Mouse (Mus musculus) embryonic facial prominence, embryonic 14.5 days (tissue): Measurements from ENCODE around the gene Spns3. TPM values are rescaled to one million over a fixed set of nuclear protein-coding genes. Genes with fewer than 3 reads are reported as not detected.

Experiments used
- ATAC-seq: fragments of 200-750 bp; cut with Nextera tagmentation; 2 replicates; pipeline ENCODE4 v1.8.0; 2017; ENCODE audit warnings: low read depth, moderate number of reproducible peaks, moderate TSS enrichment
- DNase-seq: peaks from one replicate; pipeline ENCODE4 v3.0.0-alpha.2; 2015; ENCODE audit warnings: low spot score
- H3K27ac ChIP-seq: fragments of 300-500 bp; sonication (generic); replicated peaks from 2 replicates; pipeline ENCODE4 v1.5.1; 2014; ENCODE audit warnings: low read depth, mild to moderate bottlenecking, low read length, moderate library complexity
- H3K27me3 ChIP-seq: fragments of 300-500 bp; sonication (generic); replicated peaks from 2 replicates; pipeline ENCODE4 v1.6.1; 2014; ENCODE audit warnings: low read length; ENCODE audit not compliant: control insufficient read depth, insufficient read depth
- H3K36me3 ChIP-seq: fragments of 300-500 bp; sonication (generic); 2 replicates; pipeline ENCODE4 v1.6.1; 2014; ENCODE audit warnings: low read length, mixed read lengths; ENCODE audit not compliant: control insufficient read depth, insufficient read depth
- H3K4me1 ChIP-seq: fragments of 300-500 bp; sonication (generic); 2 replicates; pipeline ENCODE4 v1.6.1; 2014; ENCODE audit warnings: antibody characterized with exemption, low read length; ENCODE audit not compliant: control insufficient read depth, insufficient read depth
- H3K4me2 ChIP-seq: fragments of 300-500 bp; sonication (generic); 2 replicates; pipeline ENCODE4 v1.6.1; 2014; ENCODE audit warnings: low read depth, mild to moderate bottlenecking, low read length, moderate library complexity, mixed read lengths
- H3K4me3 ChIP-seq: fragments of 300-500 bp; sonication (generic); 2 replicates; pipeline ENCODE4 v1.5.1; 2014; ENCODE audit warnings: low read depth, mild to moderate bottlenecking, low read length
- H3K9ac ChIP-seq: fragments of 300-500 bp; sonication (generic); 2 replicates; pipeline ENCODE4 v1.6.1; 2014; ENCODE audit warnings: low read depth, mild to moderate bottlenecking, low read length, moderate library complexity, mixed read lengths
- H3K9me3 ChIP-seq: fragments of 300-500 bp; sonication (generic); 2 replicates; pipeline ENCODE4 v1.6.1; 2016; ENCODE audit warnings: low read length; ENCODE audit not compliant: control insufficient read depth
- WGBS: fragments of 180-500 bp; shearing (Covaris S2); extraction: QIAGEN DNeasy Blood & Tissue Kit; methylation state at CpG from one replicate; pipeline ENCODE4 v1.1.7; 2014; 5-methylcytosine and 5-hydroxymethylcytosine counted together
- polyA plus RNA-seq: library from polyadenylated mRNA; unstranded; fragments of >200 nt; fragmentation: Nextera tagmentation; extraction: Ambion mirVana; gene quantifications from 2 replicates; pipeline ENCODE4 v1.2.1, GENCODE M21; 2014

The Spns3 gene
- polyA plus RNA-seq, 1 experiment from 2014 or later = 0.54 TPM

- H3K27ac ChIP-seq = no peak overlapping the region
- 55% methylated on average over 3 of the region's 3 CpGs for WGBS
- H3K36me3 ChIP-seq = no peaks in the 10 kb centered on the region
- no peak overlapping the region for H3K4me2 ChIP-seq
- no peaks in the 10 kb centered on the region for H3K9me3 ChIP-seq
- no peak overlapping the region for H3K4me3 ChIP-seq
- H3K4me1 ChIP-seq = no peaks in the 10 kb centered on the region
- no peak overlapping the region for H3K9ac ChIP-seq
- DNase-seq (no peak), ATAC-seq (no peak)
- H3K27me3 ChIP-seq = no peaks in the 10 kb centered on the region
These were observed 35.3 kb downstream of the Spns3 start for GRCm38 (mm10) chr11:72514967-72515366.

DNA sequence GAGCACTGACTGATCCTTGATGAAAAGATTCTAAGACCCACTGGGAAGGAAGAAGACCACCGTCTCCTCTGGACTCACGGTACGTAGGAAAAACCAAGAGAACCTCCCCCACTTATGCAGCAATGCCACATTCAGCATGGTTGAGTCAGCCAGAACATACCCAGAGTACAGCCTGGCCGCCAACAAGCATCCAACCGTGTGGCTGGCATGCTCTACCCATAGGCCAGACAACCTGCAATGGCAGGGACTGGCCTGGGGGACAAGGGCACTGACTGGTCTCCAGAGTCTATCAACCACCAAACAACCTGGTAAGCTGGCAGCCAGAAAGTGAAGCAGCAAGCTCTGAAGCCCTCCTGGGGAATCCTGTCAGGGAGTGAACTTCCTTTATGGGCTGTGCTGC is 41.7 kb downstream of the Spns3 start:
- H3K4me3 ChIP-seq = no peak overlapping the region
- WGBS = 88% methylated on average over 5 of the region's 5 CpGs
- no peaks in the 10 kb centered on the region for H3K4me1 ChIP-seq
- no peaks in the 10 kb centered on the region for H3K9me3 ChIP-seq
- DNase-seq (no peak), ATAC-seq (no peak)
- no peaks in the 10 kb centered on the region for H3K36me3 ChIP-seq
- no peak overlapping the region for H3K27ac ChIP-seq
- no peaks in the 10 kb centered on the region for H3K27me3 ChIP-seq
- H3K9ac ChIP-seq = no peak overlapping the region
- H3K4me2 ChIP-seq = no peak overlapping the region

DNA sequence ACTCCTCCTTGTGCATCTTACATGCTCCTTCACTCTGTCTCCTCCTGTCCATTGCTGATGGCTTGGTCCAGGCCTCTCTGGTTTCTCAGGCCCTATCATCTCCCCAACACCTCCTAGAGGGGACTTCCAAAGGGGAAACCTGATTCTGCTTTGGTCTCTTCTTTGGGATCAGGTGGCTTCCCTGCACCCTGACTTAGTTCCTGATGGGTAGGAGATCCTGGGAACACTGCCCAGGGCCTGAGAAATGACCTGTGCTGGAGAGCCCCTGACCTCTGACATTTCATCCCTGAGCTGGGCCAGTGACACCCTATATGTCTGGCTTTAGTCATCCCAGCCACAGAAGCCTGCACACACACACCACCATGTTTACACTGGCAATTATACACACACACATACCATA is 42.7 kb downstream of the Spns3 start:
- no peaks in the 10 kb centered on the region for H3K27me3 ChIP-seq
- no peak for ATAC-seq
- peaks cover 6% of the 10 kb centered on the region; the same call in 1 of the 2 replicates for H3K4me1 ChIP-seq
- no peak overlapping the region for H3K9ac ChIP-seq
- H3K4me3 ChIP-seq = no peak overlapping the region
- no peak for DNase-seq
- no peaks in the 10 kb centered on the region for H3K36me3 ChIP-seq
- H3K4me2 ChIP-seq = no peak overlapping the region
- H3K9me3 ChIP-seq = no peaks in the 10 kb centered on the region
- no peak overlapping the region for H3K27ac ChIP-seq

GRCm38 (mm10) chr11:72504016-72504797 is 46.1 kb downstream of the Spns3 start:
- no peaks in the 10 kb centered on the region for H3K27me3 ChIP-seq
- DNase-seq = no peak
- H3K4me2 ChIP-seq = no peak overlapping the region
- H3K4me1 ChIP-seq = peaks cover 14% of the 10 kb centered on the region; the same call in 1 of the 2 replicates
- H3K9me3 ChIP-seq = no peaks in the 10 kb centered on the region
- H3K27ac ChIP-seq = no peak overlapping the region
- ATAC-seq = no peak
- H3K4me3 ChIP-seq = no peak overlapping the region
- H3K9ac ChIP-seq = no peak overlapping the region
- H3K36me3 ChIP-seq = no peaks in the 10 kb centered on the region
- WGBS = 71% methylated on average over 10 of the region's 10 CpGs

DNA sequence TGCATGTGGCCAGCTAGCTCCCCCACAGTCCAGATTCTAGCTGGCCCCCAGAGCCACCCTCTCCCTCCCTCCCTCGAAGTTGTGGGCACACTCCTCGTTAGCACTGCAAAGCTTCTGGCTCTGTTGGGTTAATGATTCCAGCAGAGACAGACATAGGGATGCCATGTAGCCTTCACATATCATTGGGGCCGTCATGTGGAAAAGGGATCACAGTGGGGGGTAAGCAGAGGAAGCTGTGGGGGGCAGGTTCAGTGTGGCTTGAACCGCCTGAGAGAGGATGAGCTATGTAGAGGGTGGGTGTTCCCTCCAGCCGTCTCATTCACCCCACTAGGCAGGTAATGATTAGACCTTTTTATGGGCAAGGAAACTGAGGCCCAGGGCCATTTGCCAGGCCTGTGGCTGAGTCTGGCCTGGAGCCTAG is 46.8 kb downstream of the Spns3 start:
- H3K4me1 ChIP-seq = peaks cover 14% of the 10 kb centered on the region; the same call in 1 of the 2 replicates
- H3K27ac ChIP-seq = no peak overlapping the region
- H3K27me3 ChIP-seq = no peaks in the 10 kb centered on the region
- H3K36me3 ChIP-seq = no peaks in the 10 kb centered on the region
- ATAC-seq (no peak), DNase-seq (no peak)
- no peak overlapping the region for H3K4me3 ChIP-seq
- no peak overlapping the region for H3K4me2 ChIP-seq
- H3K9ac ChIP-seq = no peak overlapping the region
- WGBS = 26% methylated on average over 5 of the region's 5 CpGs
- no peaks in the 10 kb centered on the region for H3K9me3 ChIP-seq

DNA sequence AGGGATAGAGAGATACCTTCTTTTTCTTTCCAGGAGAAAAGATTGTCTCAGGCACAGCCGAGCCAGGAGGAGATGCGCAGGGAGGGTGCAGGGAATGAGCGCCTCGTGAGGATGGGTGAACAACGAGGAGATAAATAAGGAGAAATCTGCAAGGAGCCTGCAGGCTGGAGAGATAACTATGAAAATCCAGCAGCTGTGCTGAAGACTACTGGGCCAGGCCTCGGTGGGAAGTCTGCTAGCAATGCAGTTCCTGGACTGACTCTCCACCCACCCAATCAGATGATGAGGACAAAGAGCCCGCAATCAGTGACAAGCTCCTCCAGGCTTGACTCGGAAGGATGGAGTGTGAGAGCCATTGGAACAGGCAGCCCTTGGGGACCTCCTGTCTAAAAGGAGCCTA is 48.1 kb downstream of the Spns3 start:
- no peaks in the 10 kb centered on the region for H3K9me3 ChIP-seq
- peaks cover 14% of the 10 kb centered on the region; the same call in 1 of the 2 replicates for H3K4me1 ChIP-seq
- no peak for ATAC-seq
- H3K4me3 ChIP-seq = no peak overlapping the region
- WGBS = 15% methylated on average over 8 of the region's 8 CpGs
- H3K4me2 ChIP-seq = no peak overlapping the region
- no peak for DNase-seq
- H3K36me3 ChIP-seq = no peaks in the 10 kb centered on the region
- no peaks in the 10 kb centered on the region for H3K27me3 ChIP-seq
- H3K9ac ChIP-seq = no peak overlapping the region
- no peak overlapping the region for H3K27ac ChIP-seq

DNA sequence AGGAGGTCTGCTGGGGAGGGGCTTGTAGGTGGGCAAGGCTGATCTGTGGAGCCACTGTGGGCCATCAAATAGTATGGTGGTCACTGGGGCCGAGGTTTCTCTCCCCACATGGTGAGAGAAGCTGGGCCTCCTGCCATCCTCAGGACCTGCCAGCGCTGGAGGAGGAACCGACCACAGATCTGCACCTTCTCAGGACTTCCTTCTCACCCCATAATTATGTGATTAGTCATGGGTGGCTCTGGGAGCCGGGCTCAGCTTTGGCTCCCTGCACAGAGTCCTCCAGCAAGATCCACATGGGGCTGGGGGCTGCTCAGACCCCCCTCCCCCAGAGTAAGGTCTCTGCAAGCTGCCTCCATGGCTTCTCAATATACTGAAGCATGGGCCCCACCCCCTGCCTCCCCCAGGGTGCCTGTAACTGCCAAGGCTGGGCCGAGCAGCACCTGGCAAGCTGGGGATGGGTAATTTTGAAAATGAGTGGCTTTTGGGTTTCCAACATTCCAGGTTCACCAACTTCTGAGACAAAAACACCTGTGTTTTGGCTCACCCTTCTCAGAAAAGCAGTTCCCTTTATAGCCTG is 48.8 kb downstream of the Spns3 start:
- peak; percentile 68 for ATAC-seq
- Histone ChIP-seq H3K27me3 (no peaks in the 10 kb centered on the region), H3K36me3 (no peaks in the 10 kb centered on the region), H3K9ac (no peak overlapping the region), H3K4me3 (no peak overlapping the region), H3K9me3 (no peaks in the 10 kb centered on the region), H3K27ac (no peak overlapping the region), H3K4me1 (peaks cover 14% of the 10 kb centered on the region; the same call in 1 of the 2 replicates), H3K4me2 (no peak overlapping the region)
- WGBS = 8% methylated on average over 5 of the region's 5 CpGs
- peak; percentile 37 for DNase-seq

DNA sequence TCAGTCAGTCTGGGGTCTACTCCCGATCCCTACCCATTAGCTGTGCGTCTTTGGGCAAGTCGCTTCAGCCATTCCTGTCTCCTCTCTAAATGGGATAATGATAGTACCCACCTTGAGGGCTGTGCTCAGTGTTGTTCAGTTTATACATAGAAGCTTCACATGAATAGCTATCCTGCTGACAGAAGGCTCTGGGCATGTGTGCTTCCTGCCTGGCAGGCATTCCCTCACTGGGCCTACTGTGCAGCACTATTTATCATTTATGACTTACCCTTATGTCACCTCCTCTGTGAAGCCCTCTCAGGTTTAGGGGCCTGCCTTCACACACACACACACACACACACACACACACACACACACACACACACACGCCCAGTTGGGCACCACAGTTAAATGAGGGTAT is 50.2 kb downstream of the Spns3 start:
- Histone ChIP-seq H3K27ac (no peak overlapping the region), H3K4me2 (no peak overlapping the region), H3K9ac (no peak overlapping the region), H3K4me1 (peaks cover 14% of the 10 kb centered on the region; the same call in 1 of the 2 replicates), H3K4me3 (no peak overlapping the region), H3K9me3 (no peaks in the 10 kb centered on the region), H3K27me3 (no peaks in the 10 kb centered on the region), H3K36me3 (no peaks in the 10 kb centered on the region)
- DNase-seq = no peak
- WGBS = 84% methylated on average over 4 of the region's 4 CpGs
- no peak for ATAC-seq

GRCm38 (mm10) chr11:72497367-72497766 is 52.9 kb downstream of the Spns3 start:
- ATAC-seq = no peak
- Histone ChIP-seq H3K9ac (no peak overlapping the region), H3K9me3 (no peaks in the 10 kb centered on the region), H3K4me2 (no peak overlapping the region), H3K27ac (no peak overlapping the region), H3K4me3 (no peak overlapping the region), H3K4me1 (peaks cover 5% of the 10 kb centered on the region; the same call in 1 of the 2 replicates), H3K36me3 (no peaks in the 10 kb centered on the region), H3K27me3 (no peaks in the 10 kb centered on the region)
- WGBS = 14% methylated on average over 4 of the region's 4 CpGs
- no peak for DNase-seq
